In genomic region chr5:136780465-136780864, GRCm38 (mm10) we compare ENCODE assay signal across 8 mouse cellular contexts.
A peak's percentile ranks its signal among the peaks of the same experiment; 100 is the strongest.
DNase-seq lines count a peak whose midpoint lies in the region; ATAC-seq lines count a peak whose summit lies in the region.

No protein-coding gene starts in this region.

- no peak overlapping the region for H3K4me2 ChIP-seq in midbrain, embryonic 14.5 days (ENCODE audit: low read length)
- H3K4me2 ChIP-seq in midbrain, embryonic 15.5 days, result no peak overlapping the region

- no peaks in the 10 kb centered on the region for H3K27me3 ChIP-seq in midbrain, embryonic 14.5 days (ENCODE audit: control insufficient read depth, insufficient read depth, low read length)
- H3K27me3 ChIP-seq in midbrain, embryonic 15.5 days (replicated peaks), result no peaks in the 10 kb centered on the region

- WGBS in midbrain, embryonic 14.5 days, result 46% methylated on average over 10 of the region's 10 CpGs
- 48% methylated on average over 10 of the region's 10 CpGs for WGBS in midbrain, embryonic 15.5 days

- H3K9me3 ChIP-seq in midbrain, embryonic 14.5 days (ENCODE audit: control insufficient read depth, low read length), result peaks cover 3% of the 10 kb centered on the region; the same call in 1 of the 2 replicates
- H3K9me3 ChIP-seq in midbrain, embryonic 15.5 days, result no peaks in the 10 kb centered on the region

- H3K27ac ChIP-seq in midbrain, embryonic 14.5 days (replicated peaks; ENCODE audit: low read depth, low read length), result no peak overlapping the region
- no peak overlapping the region for H3K27ac ChIP-seq in midbrain, embryonic 15.5 days

- no peak for ATAC-seq in frontal cortex, adult (ENCODE audit: low TSS enrichment)
- no peak for ATAC-seq in midbrain, embryonic 14.5 days (ENCODE audit: low FRiP score, low TSS enrichment)
- no peak for ATAC-seq in midbrain, embryonic 15.5 days (replicated peaks)
- ATAC-seq in activated CD4-positive, CD25-positive, alpha-beta regulatory T cell, adult 4 months, result no peak

- H3K4me1 ChIP-seq in midbrain, embryonic 14.5 days (ENCODE audit: control insufficient read depth, insufficient read depth, low read length), result no peaks in the 10 kb centered on the region
- H3K4me1 ChIP-seq in midbrain, embryonic 15.5 days, result no peaks in the 10 kb centered on the region

- H3K36me3 ChIP-seq in midbrain, embryonic 14.5 days (ENCODE audit: control insufficient read depth, insufficient read depth, low read length), result no peaks in the 10 kb centered on the region
- H3K36me3 ChIP-seq in midbrain, embryonic 15.5 days (replicated peaks), result no peaks in the 10 kb centered on the region

- no peak overlapping the region for H3K9ac ChIP-seq in midbrain, embryonic 14.5 days (replicated peaks; ENCODE audit: low read length)
- H3K9ac ChIP-seq in midbrain, embryonic 15.5 days, result no peak overlapping the region

- H3K4me3 ChIP-seq in midbrain, embryonic 14.5 days (replicated peaks; ENCODE audit: low read depth, low read length), result no peak overlapping the region
- H3K4me3 ChIP-seq in midbrain, embryonic 15.5 days, result no peak overlapping the region

- DNase-seq in frontal cortex, postnatal 25 days (ENCODE audit: low spot score in 2 of 2), result peak; percentile 19 to 30
- DNase-seq in midbrain, embryonic 14.5 days, result peak; percentile 28
- DNase-seq in adrenal gland, postnatal 10 days, result peak; percentile 59
- DNase-seq in kidney, postnatal 10 days, result peak; percentile 53
- peak; percentile 70 for DNase-seq in retina, embryonic 14.5 days (ENCODE audit: low spot score)
